Mouse (Mus musculus) cerebellum, postnatal 14 days (tissue): ENCODE results near the gene Art4.

ENCODE experiments used
- DNase-seq, 2 experiments: peaks; one replicate each; pipeline ENCODE4 v3.0.0; 2021; ENCODE audit warnings: mixed read lengths in 2 of 2

The Art4 gene

GRCm38 (mm10) chr6:136865360-136865759 is 7.8 kb upstream of the Art4 start:
- no peak for DNase-seq

DNA sequence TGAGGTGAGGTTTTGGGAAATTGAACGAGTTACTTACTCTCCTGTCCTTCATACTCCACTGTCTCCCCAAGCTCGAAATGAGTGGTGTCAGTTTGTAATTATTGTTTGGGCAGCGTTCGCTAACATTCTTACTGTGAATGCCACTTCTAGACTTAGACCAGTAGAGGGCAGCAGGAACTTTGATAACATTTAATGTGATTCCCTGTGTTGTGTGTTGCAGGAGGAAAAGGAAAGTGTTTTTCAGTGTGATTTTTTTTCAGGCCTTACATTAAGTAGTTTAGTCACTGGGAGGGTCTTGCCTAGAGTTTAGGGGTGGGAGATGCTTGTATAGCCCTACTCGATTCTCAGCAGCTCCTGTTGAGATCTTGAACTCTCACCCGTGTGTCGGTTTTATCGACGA is 3.5 kb upstream of the Art4 start:
- peak; percentile 35 to 50 for DNase-seq

- DNase-seq, result no peak
These were observed 887 bp upstream of the Art4 start for GRCm38 (mm10) chr6:136858420-136858819.

DNA sequence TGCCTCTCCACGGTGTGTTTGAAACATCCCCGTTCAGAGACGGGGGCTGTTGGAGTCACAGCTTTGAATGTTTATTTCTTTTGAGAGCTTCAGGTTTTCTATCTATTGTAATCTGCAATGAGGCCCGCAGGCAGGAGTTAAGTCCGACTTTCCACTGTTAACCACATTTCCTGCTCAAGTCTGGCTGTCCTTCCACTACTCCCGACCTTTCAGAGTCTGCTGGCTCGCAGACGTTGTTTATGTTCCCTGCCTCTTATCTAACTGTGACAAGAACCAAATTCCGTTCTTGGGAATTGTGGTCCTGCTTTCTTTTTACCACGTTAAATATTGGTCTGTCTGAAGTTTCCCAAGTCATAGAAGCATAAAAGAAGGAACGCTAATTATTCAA is 334 bp upstream of the Art4 start:
- no peak for DNase-seq

- DNase-seq, result no peak
These were observed 1.4 kb downstream of the Art4 start for GRCm38 (mm10) chr6:136856071-136856636.

DNA sequence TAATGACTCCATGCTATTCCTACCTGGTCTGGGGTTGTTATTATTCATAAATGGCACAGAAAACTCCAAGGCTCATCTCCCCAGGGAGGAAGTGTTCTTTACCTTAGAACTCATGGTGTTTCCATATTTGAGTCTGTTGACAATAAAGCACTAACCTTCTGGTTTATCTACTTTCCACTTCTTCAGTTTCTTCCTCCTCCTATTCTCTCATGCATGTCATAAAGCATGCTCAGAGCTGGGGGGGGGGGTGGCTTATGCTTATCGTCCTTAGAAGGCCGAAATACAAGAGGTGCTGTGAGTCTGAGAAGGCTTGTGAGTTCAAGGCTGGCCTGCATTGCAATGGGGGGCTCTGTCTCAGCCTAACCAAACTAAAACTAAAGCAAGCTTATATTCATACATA is 2.4 kb downstream of the Art4 start:
- no peak for DNase-seq

- no peak for DNase-seq
These were observed 3.2 kb downstream of the Art4 start for GRCm38 (mm10) chr6:136854361-136854781.

DNA sequence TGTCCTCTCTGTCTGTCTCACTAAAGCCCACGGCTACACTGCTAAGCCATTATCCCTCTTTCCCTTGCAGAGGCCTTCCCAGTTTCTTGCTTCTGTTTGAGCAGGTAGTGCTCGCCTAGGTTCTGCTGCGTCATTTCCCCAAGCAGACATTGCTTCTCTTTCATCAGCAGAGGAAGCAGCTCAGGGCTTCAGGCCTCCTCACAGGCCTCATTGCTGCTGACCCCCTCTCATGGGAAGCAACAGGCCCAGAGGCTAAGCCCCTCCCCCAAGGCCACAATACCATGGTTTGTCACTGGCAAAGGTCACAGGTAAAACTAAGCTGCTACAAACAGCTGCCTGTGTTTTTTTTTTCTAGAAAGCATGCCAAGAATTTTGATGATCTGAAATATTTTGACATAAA is 4.8 kb downstream of the Art4 start:
- DNase-seq, result no peak

- DNase-seq, result no peak
These were observed 5.2 kb downstream of the Art4 start for GRCm38 (mm10) chr6:136852348-136852747.

DNA sequence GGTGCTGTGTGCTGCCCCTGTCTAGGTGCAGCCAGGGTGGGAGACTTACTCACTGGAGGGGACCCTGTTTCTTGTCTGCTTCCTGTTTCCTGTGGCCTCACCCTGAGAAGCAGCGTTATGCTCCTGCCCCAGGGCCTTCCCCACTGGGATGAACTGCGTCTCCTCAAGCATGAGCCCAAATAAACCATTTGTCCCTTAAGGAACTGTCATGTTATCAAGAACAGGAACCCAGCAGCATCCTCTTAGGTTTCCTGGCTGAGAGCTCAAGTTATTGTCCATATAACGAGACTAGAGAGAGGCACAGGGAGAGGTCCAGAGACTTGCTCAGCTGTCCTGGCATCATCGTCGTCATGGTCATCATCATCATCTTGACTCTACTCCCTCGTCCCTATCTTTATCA is 7.3 kb downstream of the Art4 start:
- no peak for DNase-seq

- DNase-seq, result no peak
These were observed 8.6 kb downstream of the Art4 start for GRCm38 (mm10) chr6:136848971-136849370.

DNA sequence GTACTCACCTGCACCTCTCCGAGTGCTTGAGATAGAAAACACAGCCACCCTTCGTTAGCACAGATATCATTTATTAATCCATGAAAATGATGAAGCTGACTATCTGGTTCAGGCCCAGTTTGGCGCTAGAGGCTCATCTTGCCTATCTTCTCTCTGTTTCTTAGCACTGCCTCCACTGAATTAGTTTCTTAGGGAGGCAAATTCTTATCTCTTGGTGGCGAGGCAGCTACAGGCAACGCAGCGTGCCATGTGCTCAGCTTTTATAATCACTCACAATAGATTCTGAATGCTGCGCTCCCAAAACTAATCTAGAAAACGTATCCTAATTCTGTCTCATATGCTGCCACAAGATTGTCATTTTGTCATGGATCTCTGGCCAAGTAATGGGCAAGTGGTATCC is 9.1 kb downstream of the Art4 start:
- no peak for DNase-seq

GRCm38 (mm10) chr6:136847790-136848189 is 9.7 kb downstream of the Art4 start:
- DNase-seq, result peak; percentile 15 to 48

DNA sequence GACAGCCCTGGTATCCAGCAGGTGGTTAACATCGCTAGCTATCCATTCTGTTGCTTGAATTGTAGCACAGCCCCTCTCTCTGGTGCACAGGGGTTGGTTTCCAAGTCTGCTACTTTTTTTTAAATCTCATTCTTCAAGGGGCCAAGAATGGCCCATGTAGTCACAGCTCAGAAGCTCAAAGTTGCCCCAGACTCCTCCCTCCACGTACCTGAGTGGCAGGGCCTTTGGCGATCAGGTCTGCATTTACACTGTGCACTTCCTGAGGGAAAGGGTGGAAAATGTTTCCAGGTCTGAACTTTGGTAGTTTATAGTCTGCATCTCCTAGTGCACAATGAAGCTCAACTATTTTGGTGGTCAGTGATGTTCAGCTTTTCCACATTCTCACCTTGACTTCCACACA is 10.3 kb downstream of the Art4 start:
- DNase-seq, result no peak

DNA sequence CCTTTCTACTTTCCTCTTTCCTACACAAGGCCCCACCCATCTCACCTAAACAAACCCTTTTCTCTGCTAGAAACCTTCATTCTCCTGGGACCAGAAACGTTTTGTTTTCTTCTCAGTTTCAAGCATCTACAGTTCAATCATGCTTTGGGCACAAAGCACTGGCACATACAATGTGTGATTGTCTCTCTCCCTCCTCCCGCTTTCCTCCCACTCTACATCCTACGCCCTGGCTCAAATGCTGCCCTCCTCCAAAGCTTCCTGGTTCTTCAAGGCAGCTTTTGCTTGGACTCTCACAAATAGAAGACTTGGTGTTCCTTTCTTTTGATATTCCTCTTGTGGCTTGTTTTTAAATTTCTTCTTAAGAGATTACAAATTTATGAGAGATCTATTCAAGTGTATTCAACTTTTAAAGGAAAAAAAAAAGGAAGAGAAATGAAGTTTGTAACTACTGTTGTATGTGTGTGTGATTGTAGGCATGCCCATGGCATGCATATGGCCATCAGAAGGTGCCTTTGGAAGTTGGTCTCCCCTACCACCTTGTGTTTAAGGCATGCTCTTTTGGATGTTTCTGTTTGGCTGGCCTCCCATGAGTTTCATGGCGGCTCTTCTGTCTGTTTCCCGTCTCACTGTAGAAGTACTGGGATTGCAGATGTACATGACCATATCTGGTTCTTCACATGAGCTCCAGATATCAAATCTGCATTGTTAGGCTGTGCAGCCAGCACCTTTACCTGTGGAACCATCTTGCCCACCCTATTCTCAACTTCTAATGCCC is 11.6 kb downstream of the Art4 start:
- DNase-seq, result no peak

DNA sequence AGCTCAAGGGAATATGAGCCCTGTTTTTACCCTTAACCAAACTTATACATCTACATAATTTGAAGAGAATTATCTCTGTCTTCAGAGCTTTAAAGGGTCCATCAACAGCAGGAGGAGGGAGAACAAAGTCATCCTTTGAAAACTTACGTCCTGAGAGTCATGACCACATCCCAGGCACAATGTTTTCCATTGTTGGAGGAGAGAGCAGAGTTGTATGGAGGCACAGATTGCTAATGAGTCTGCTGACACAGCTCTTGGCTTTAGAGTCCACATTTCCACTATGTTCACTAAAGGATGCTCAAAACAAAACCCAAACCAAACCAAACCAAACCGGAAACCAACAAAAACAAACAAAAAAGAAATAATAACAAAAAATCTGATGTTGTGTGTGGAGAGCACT is 12.6 kb downstream of the Art4 start:
- DNase-seq, result no peak

DNA sequence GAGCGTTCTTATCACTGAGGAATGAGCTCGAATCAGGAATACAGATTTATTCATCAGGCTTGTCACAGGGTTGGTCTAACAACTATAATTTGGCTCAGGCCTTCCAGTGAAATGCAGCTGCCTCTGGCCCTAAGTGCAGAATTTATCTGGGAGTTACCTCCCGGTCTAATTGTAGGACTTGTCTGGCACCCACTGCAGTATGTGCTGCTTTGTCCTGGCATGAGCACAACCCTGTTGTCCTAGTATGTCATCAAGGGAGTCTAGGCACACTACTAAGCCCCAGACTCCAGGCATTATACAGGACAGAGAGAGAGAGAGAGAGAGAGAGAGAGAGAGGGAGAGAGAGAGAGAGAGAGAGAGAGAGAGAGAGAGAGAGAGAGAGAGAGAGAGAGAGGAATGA is 20.2 kb downstream of the Art4 start:
- DNase-seq, result no peak

GRCm38 (mm10) chr6:136835352-136835751 is 22.2 kb downstream of the Art4 start, which contains the start of gene Smco3:
Smco3 (minus strand) TSS chr6:136835452.
- DNase-seq, result no peak

GRCm38 (mm10) chr6:136831712-136832111 is 25.8 kb downstream of the Art4 start:
- no peak for DNase-seq

DNA sequence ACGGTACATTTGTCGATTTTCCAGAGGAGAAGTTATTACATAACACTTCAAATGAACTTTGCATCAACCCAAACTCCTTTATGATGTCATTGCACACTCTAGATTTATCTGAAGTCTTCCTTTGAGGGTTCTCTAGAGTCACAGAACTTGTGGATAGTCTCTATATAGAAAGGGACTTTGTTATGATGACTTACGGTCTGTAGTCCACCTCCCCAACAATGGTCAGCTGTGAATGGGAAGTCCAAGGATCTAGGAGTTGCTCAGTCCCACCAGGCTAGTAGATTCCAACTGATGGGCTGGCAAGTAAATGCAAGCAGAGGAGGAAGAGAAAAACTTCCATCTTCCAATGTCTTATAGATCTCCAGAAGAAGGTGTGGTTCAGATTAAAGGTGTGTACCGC is 28.9 kb downstream of the Art4 start:
- no peak for DNase-seq

- peak; percentile 97 to 98 for DNase-seq
These were observed 29.5 kb downstream of the Art4 start, which contains the start of gene Wbp11 for GRCm38 (mm10) chr6:136827881-136828561. Wbp11 (minus strand) TSS chr6:136828233.

GRCm38 (mm10) chr6:136827516-136827880 is 30.0 kb downstream of the Art4 start, which contains the start of gene BC049715:
BC049715 (plus strand) TSS chr6:136827626.
- no peak for DNase-seq

DNA sequence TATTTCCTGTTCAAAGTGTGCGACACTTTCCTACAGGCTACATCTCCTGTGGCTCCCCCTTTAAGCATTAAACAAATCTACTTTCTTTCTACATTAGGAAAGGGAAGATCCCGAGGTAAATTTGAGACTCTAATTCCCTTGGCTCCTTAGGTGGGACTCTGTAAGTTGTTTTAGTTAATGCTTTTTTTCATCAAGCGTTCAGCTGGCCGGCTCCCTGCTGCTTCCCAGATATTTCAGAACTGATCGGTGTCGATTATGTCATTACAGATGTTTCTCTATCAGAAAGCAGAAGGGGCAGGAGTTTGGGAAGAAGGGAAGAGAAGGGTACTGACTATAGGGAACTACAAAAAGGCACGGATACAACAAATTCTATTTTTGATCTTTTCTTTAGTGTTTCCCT is 30.4 kb downstream of the Art4 start:
- no peak for DNase-seq

DNA sequence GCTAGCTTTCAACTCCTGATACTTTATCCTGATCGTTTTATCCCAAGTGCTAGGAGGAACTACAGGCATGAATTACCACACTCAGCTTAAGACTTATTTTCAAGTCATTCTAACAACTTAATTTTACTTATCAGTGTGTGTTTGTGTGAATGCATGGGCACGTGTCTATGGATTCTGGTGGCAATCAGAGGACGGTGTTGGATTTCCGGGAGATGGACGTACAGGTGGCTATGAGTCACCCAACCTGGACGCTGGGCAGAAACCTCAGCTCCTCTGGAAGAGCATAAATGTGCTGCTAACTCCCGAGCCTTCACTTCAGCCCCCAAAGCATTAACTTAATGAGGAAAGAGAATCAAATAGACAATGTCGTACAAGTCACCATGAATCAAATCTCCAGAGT is 32.5 kb downstream of the Art4 start:
- no peak for DNase-seq
